Mouse (Mus musculus) liver, postnatal 0 days (tissue): Measurements from ENCODE around the gene Tex52. TPM values are rescaled to one million over a fixed set of nuclear protein-coding genes. Genes with fewer than 3 reads are reported as not detected.

Source experiments
- ATAC-seq: fragments of 200-750 bp; cut with Nextera tagmentation; 2 replicates; pipeline ENCODE4 v1.8.0; 2017; ENCODE audit warnings: mild to moderate bottlenecking, moderate library complexity
- DNase-seq: peaks from one replicate; pipeline ENCODE4 v3.0.0-alpha.2; 2016
- H3K27ac ChIP-seq: fragments of 300-500 bp; sonication (generic); 2 replicates; pipeline ENCODE4 v1.5.1; 2014; ENCODE audit warnings: antibody characterized with exemption, moderate library complexity, mild to moderate bottlenecking, low read depth
- H3K27me3 ChIP-seq: fragments of 300-500 bp; sonication (generic); 2 replicates; pipeline ENCODE4 v1.6.1; 2014; ENCODE audit warnings: low read length, control low read depth, mixed read lengths; ENCODE audit not compliant: insufficient read depth
- H3K36me3 ChIP-seq: fragments of 300-500 bp; sonication (generic); replicated peaks from 2 replicates; pipeline ENCODE4 v1.6.1; 2014; ENCODE audit warnings: mild to moderate bottlenecking, control low read depth, low read length, moderate library complexity, mixed read lengths; ENCODE audit not compliant: insufficient read depth
- H3K4me1 ChIP-seq: fragments of 300-500 bp; sonication (generic); 2 replicates; pipeline ENCODE4 v1.6.1; 2014; ENCODE audit warnings: antibody characterized with exemption, mild to moderate bottlenecking, control low read depth; ENCODE audit not compliant: insufficient read depth
- H3K4me2 ChIP-seq: fragments of 300-500 bp; sonication (generic); 2 replicates; pipeline ENCODE4 v1.6.1; 2014; ENCODE audit warnings: low read depth, mild to moderate bottlenecking, low read length, moderate library complexity, mixed read lengths
- H3K4me3 ChIP-seq: fragments of 300-500 bp; sonication (generic); 2 replicates; pipeline ENCODE4 v1.5.1; 2014; ENCODE audit warnings: low read depth, low read length
- H3K9ac ChIP-seq: fragments of 300-500 bp; sonication (generic); replicated peaks from 2 replicates; pipeline ENCODE4 v1.6.1; 2014; ENCODE audit warnings: mild to moderate bottlenecking, moderate library complexity
- H3K9me3 ChIP-seq: fragments of 300-500 bp; sonication (generic); 2 replicates; pipeline ENCODE4 v1.6.1; 2016; ENCODE audit warnings: mild to moderate bottlenecking, control low read depth, low read length, mixed read lengths
- CTCF ChIP-seq: sonication (generic); IDR thresholded peaks from 2 replicates; pipeline ENCODE4 v1.5.1; 2016; ENCODE audit warnings: antibody characterized with exemption, low read depth
- EP300 ChIP-seq: IDR thresholded peaks from 2 replicates; pipeline ENCODE4 v1.6.1; 2016; ENCODE audit warnings: antibody characterized with exemption, low read depth, mild to moderate bottlenecking
- WGBS: fragments of 180-500 bp; shearing (Covaris S2); extraction: QIAGEN DNeasy Blood & Tissue Kit; methylation state at CpG from one replicate; pipeline ENCODE4 v1.1.7; 2014; ENCODE audit not compliant: insufficient replicate concordance; 5-methylcytosine and 5-hydroxymethylcytosine counted together
- polyA plus RNA-seq: library from polyadenylated mRNA; unstranded; fragments of >200 nt; fragmentation: Nextera tagmentation; extraction: Ambion mirVana; gene quantifications from 2 replicates; pipeline ENCODE4 v1.2.1, GENCODE M21; 2015

Gene Tex52
- polyA plus RNA-seq, 1 experiment from 2014 or later = not detected

GRCm38 (mm10) chr6:128429826-128430225 lies 54.6 kb downstream of the Tex52 start:
- Histone ChIP-seq H3K36me3 (peaks cover 51% of the 10 kb centered on the region), H3K9me3 (no peaks in the 10 kb centered on the region), H3K4me3 (no peak overlapping the region), H3K27ac (no peak overlapping the region), H3K4me2 (no peak overlapping the region), H3K27me3 (no peaks in the 10 kb centered on the region), H3K9ac (no peak overlapping the region), H3K4me1 (no peaks in the 10 kb centered on the region; the same call in none of the 2 replicates)
- ATAC-seq (no peak), DNase-seq (no peak)
- 73% methylated on average over 6 of the region's 6 CpGs for WGBS
- TF ChIP-seq CTCF = no peak
- TF ChIP-seq EP300 = no peak

GRCm38 (mm10) chr6:128432356-128432915 lies 57.2 kb downstream of the Tex52 start:
- no peak for ATAC-seq
- Histone ChIP-seq H3K27me3 (no peaks in the 10 kb centered on the region), H3K9me3 (no peaks in the 10 kb centered on the region), H3K9ac (no peak overlapping the region), H3K36me3 (peaks cover 61% of the 10 kb centered on the region), H3K4me1 (peaks cover 18% of the 10 kb centered on the region), H3K4me3 (no peak overlapping the region), H3K27ac (no peak overlapping the region), H3K4me2 (no peak overlapping the region)
- WGBS = 90% methylated on average over 13 of the region's 13 CpGs
- no peak for DNase-seq
- no peak for TF ChIP-seq EP300
- no peak for TF ChIP-seq CTCF

GRCm38 (mm10) chr6:128433566-128433965 lies 58.3 kb downstream of the Tex52 start:
- Histone ChIP-seq H3K27ac (no peak overlapping the region), H3K9ac (no peak overlapping the region), H3K4me2 (no peak overlapping the region), H3K36me3 (peaks cover 60% of the 10 kb centered on the region), H3K4me3 (no peak overlapping the region), H3K27me3 (no peaks in the 10 kb centered on the region), H3K9me3 (no peaks in the 10 kb centered on the region), H3K4me1 (peaks cover 18% of the 10 kb centered on the region)
- ATAC-seq (no peak), DNase-seq (no peak)
- WGBS = 87% methylated on average over 13 of the region's 13 CpGs
- no peak for TF ChIP-seq CTCF
- no peak for TF ChIP-seq EP300

Other genes starting within 250 kb of the Tex52 start
- 17.7 and 19.6 TPM in 2 replicates for gene Tspan9, start 231.9 kb upstream of the Tex52 start, polyA plus RNA-seq
- gene Tead4, start 74.6 kb upstream of the Tex52 start, polyA plus RNA-seq = 0.28 and 0.34 TPM in 2 replicates
- 0.81 and 1.2 TPM in 2 replicates for gene Tulp3, start 19.6 kb upstream of the Tex52 start, polyA plus RNA-seq
- 30.0 and 31.3 TPM in 2 replicates for gene Rhno1, start 12.5 kb upstream of the Tex52 start, polyA plus RNA-seq
- 5.5 and 5.7 TPM in 2 replicates for gene Foxm1, start 12.5 kb upstream of the Tex52 start, polyA plus RNA-seq
- not detected in 2 replicates for gene Gm44596, start within 50 bp of the Tex52 start, polyA plus RNA-seq
- gene Nrip2, start 23.8 kb downstream of the Tex52 start, polyA plus RNA-seq = 0.42 and 0.45 TPM in 2 replicates
- 5.6 and 7.7 TPM in 2 replicates for gene Itfg2, start 49.5 kb downstream of the Tex52 start, polyA plus RNA-seq
- 79.9 and 80.2 TPM in 2 replicates for gene Fkbp4, start 63.2 kb downstream of the Tex52 start, polyA plus RNA-seq
- gene Pzp, start 151.3 kb downstream of the Tex52 start, polyA plus RNA-seq = 1,244 and 1,400 TPM in 2 replicates
- gene A2ml1, start 206.2 kb downstream of the Tex52 start, polyA plus RNA-seq = 29.7 and 30.6 TPM in 2 replicates
- 0.15 and 0.36 TPM in 2 replicates for gene Klrb1a, start 248.1 kb downstream of the Tex52 start, polyA plus RNA-seq